Comparison of ENCODE assay signal across 8 mouse cellular contexts in the genomic region with DNA sequence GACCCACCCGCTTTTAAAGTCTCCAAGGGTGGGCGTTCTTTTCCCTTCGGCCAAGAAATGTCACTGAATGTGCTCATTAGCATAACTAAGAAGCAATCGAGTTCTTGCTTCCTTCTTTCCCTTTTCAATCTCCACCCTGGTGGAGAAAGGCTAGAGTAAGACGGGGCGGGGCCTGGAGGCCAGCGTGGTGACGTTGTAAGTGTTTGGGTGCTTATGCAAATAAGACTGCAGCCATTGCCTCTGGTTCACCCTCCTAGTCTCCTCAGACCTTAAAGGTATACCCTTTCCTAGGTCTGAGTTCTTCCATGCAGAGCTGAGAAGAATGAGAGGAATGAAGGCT. TPM values are rescaled to one million over a fixed set of nuclear protein-coding genes. Genes with fewer than 3 reads are reported as not detected.
DNase-seq lines count a peak whose midpoint lies in the region; ATAC-seq and TF ChIP-seq lines count a peak whose summit lies in the region.

No protein-coding gene starts in this region.

- H3K36me3 ChIP-seq in kidney, embryonic 15.5 days, result no peaks in the 10 kb centered on the region
- no peaks in the 10 kb centered on the region for H3K36me3 ChIP-seq in midbrain, embryonic 16.5 days (ENCODE audit: control insufficient read depth, insufficient read depth, low read length)
- H3K36me3 ChIP-seq in testis, adult 2 months (ENCODE audit: control insufficient read depth, insufficient read depth, low read length), result no peaks in the 10 kb centered on the region

- no peak overlapping the region for H3K27ac ChIP-seq in gastrocnemius, adult 2 months
- H3K27ac ChIP-seq in kidney, embryonic 15.5 days, result peak overlapping the region; percentile 15; the same call in 1 of the 2 replicates
- H3K27ac ChIP-seq in midbrain, embryonic 16.5 days (ENCODE audit: low read length), result peak overlapping the region; percentile 74
- no peak overlapping the region for H3K27ac ChIP-seq in testis, adult 2 months (ENCODE audit: control insufficient read depth, insufficient read depth, low read depth, low read length)

- peaks cover 13% of the 10 kb centered on the region; the same call in 1 of the 2 replicates for H3K27me3 ChIP-seq in kidney, embryonic 15.5 days
- no peaks in the 10 kb centered on the region for H3K27me3 ChIP-seq in midbrain, embryonic 16.5 days (ENCODE audit: control insufficient read depth, insufficient read depth, low read depth, low read length)
- no peaks in the 10 kb centered on the region for H3K27me3 ChIP-seq in testis, adult 2 months (ENCODE audit: control insufficient read depth, insufficient read depth, low read length)

- intact Hi-C loops in gastrocnemius, adult 2 months (cut with DNase I), result no loop called here

- peak overlapping the region; percentile 69 for H3K4me3 ChIP-seq in gastrocnemius, adult 2 months
- peak overlapping the region; percentile 51 for H3K4me3 ChIP-seq in kidney, embryonic 15.5 days (replicated peaks)
- H3K4me3 ChIP-seq in midbrain, embryonic 16.5 days (ENCODE audit: low read depth, low read length), result peak overlapping the region; percentile 65
- peak overlapping the region; percentile 59 for H3K4me3 ChIP-seq in testis, adult 2 months (ENCODE audit: control insufficient read depth, low read depth, low read length)

- peak; percentile 97 for ATAC-seq in kidney, embryonic 15.5 days (replicated peaks; ENCODE audit: low FRiP score)
- peak; percentile 81 for ATAC-seq in midbrain, embryonic 16.5 days

- peaks cover 12% of the 10 kb centered on the region; the same call in 1 of the 2 replicates for H3K4me1 ChIP-seq in kidney, embryonic 15.5 days
- H3K4me1 ChIP-seq in midbrain, embryonic 16.5 days (ENCODE audit: control insufficient read depth, insufficient read depth, low read length), result 0 out of 2 replicates have a peak, but pooled peaks cover 2% of the 10 kb centered on the region
- H3K4me1 ChIP-seq in testis, adult 2 months (ENCODE audit: control insufficient read depth, insufficient read depth, low read length), result peaks cover 6% of the 10 kb centered on the region; the same call in 1 of the 2 replicates

- under 1% methylated on average over 8 of the region's 8 CpGs for whole genome bisulfite sequencing in kidney, embryonic 15.5 days
- WGBS in midbrain, embryonic 16.5 days, result 0% methylated on average over 8 of the region's 8 CpGs

- no peaks in the 10 kb centered on the region for H3K9me3 ChIP-seq in kidney, embryonic 15.5 days (replicated peaks)
- no peaks in the 10 kb centered on the region for H3K9me3 ChIP-seq in midbrain, embryonic 16.5 days (replicated peaks; ENCODE audit: control insufficient read depth, low read length, poor library complexity, severe bottlenecking)

- TF ChIP-seq POLR2A in testis, adult 2 months (IDR thresholded peaks at IDR 0.05; ENCODE audit: control insufficient read depth, low read depth, low read length), result no peak

- H3K9ac ChIP-seq in kidney, embryonic 15.5 days, result peak overlapping the region; percentile 7; the same call in 1 of the 2 replicates
- peak overlapping the region; percentile 73 for H3K9ac ChIP-seq in midbrain, embryonic 16.5 days (ENCODE audit: low read depth, low read length)

- TF ChIP-seq CTCF in gastrocnemius, adult 2 months (IDR thresholded peaks at IDR 0.05), result no peak
- no peak for TF ChIP-seq CTCF in testis, adult 2 months (IDR thresholded peaks at IDR 0.05; ENCODE audit: control insufficient read depth, insufficient read depth, insufficient replicate concordance, low read depth, low read length)

- H3K4me2 ChIP-seq in kidney, embryonic 15.5 days, result peak overlapping the region; percentile 99
- peak overlapping the region; percentile 84 for H3K4me2 ChIP-seq in midbrain, embryonic 16.5 days (ENCODE audit: low read length)

- DNase-seq in gastrocnemius, adult 2 months, result peak; percentile 34
- DNase-seq in gastrocnemius, postnatal 25 days, result no peak
- DNase-seq in cerebellum, adult 9-10 months, result peak; percentile 85
- DNase-seq in frontal cortex, postnatal 10 days (ENCODE audit: low spot score in 2 of 2), result peak; percentile 49 to 63
- peak; percentile 49 for DNase-seq in liver

RNA-seq across cellular contexts. Expression of a gene that starts 1.5 kb away (rescaled TPM):
- total RNA-seq in gastrocnemius, adult 2 months (2021), result under 1 TPM; 0.08 to 0.20 TPM
- under 1 TPM; 0.08 to 0.23 TPM for total RNA-seq in gastrocnemius, postnatal 25 days (2021)
- polyA plus RNA-seq in kidney, embryonic 15.5 days (2015; fragmentation: Nextera tagmentation; extraction: Ambion mirVana), result 6.4 and 7.6 TPM in 2 replicates
- 67.4 and 70.4 TPM in 2 replicates for polyA plus RNA-seq in midbrain, embryonic 16.5 days (2015; fragmentation: Nextera tagmentation; extraction: Ambion mirVana)
- polyA plus RNA-seq in testis, adult 2 months (2012; rRNA removed), result 0.02 TPM in 1 of 2 replicates, not detected in the other

Comparison
In these comparisons a context has a peak if more than half of its experiments do, and no peak if none do; other contexts are left out.
1. H3K27ac ChIP-seq: peak in kidney, embryonic 15.5 days (single experiment) and midbrain, embryonic 16.5 days (single experiment); none in gastrocnemius, adult 2 months (single experiment) and testis, adult 2 months (single experiment).
2. Peak in every context shown above with its lines, with median percentiles within 50 percentile points of each other: H3K4me3 ChIP-seq.